Mouse (Mus musculus): ENCODE data around the gene Armcx6.

DNA sequence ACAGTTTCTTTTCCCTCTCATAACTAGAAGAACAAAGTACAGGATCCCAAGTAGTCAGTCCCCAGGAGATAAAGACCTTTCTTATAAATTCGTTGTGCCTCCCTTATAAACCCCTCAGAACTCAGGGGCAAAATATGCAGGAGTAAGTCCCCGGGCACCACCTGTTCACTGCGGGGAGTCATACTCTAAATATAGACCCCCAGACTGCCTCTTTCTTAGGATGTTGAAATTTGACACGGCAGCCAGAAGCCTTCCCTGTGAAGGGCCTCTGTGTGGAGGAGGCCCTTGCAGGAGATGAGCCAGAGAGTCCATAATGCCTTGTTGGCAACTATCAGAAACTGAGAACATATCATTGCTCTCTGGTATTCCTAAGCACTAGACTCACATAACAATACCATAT lies 1.4 kb upstream of the Armcx6 start:
- TF ChIP-seq EP300 (IDR thresholded peaks at IDR 0.05; ENCODE audit: low read depth) (no peak), CTCF (IDR thresholded peaks at IDR 0.05; ENCODE audit: low read depth) (no peak)

All from liver, embryonic 14.5 days (tissue).